Mouse (Mus musculus): Measurements from ENCODE around the gene Fam110a. TPM values are rescaled to one million over a fixed set of nuclear protein-coding genes. Genes with fewer than 3 reads are reported as not detected.

Gene Fam110a
- 1.7 and 2.6 TPM in 2 replicates for polyA plus RNA-seq (2012; ENCODE audit: insufficient read depth, insufficient read length, missing spikeins)

GRCm38 (mm10) chr2:151979470-151980354 lies at the start of gene Fam110a:
Gene Fam110a (minus strand): TSS chr2:151980219.
- Histone ChIP-seq H3K27ac (replicated peaks; ENCODE audit: low read depth, low read length) (0 out of 2 replicates have a peak within 1 kb of the TSS, but pooled peaks have one; percentile 10), H3K4me3 (ENCODE audit: insufficient read depth, low read depth, low read length) (peak within 1 kb of the TSS; percentile 64), H3K4me1 (ENCODE audit: control insufficient read depth, insufficient read depth, insufficient read length, low read length) (peaks cover 18% of the 10 kb centered on the region)

DNA sequence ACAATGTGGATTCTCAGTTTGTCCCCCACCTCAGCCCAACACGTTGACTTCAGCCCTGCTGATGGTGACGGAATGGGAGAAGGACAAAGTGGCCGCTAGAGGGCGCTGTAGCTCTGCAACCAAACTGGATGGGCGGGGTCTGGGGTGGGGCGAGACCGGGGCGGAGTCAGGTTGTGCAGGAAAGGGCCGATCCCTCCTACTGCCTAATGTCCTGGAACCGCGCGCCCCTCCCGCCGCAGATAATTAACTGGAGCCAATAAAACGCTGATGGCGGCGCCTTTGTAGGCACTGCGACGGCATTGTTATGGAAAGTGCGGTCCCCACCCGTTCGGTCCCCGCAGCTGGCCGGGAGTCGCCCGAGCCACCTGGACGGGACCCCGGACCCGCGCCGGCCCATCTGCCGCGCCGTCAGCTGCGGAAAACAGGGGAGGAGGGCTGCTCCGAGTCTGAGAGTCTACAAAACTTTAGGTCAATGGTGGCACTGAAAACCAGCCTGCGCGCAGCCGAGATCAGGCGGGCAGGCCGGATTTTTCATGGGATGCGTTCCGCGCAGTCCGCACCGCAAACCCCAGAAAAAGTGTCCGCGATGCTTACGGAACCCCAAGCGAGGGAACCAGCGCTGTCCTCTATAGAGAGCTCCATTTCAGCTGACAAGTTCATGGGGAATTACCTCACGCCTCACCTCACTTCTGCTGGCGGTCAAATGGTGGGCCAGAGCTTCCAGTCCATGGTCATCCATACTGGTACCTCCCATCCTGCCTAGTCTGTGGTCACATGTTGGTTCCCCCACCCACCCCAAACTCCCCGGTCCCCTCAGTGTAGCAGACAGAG lies 49.4 kb upstream of the Fam110a start:
- peak overlapping the region; percentile 71 for H3K4me3 ChIP-seq (ENCODE audit: insufficient read depth, low read depth, low read length)
- no peak overlapping the region for H3K27ac ChIP-seq (replicated peaks; ENCODE audit: low read depth, low read length)
- H3K4me1 ChIP-seq (ENCODE audit: control insufficient read depth, insufficient read depth, insufficient read length, low read length), result no peaks in the 10 kb centered on the region

DNA sequence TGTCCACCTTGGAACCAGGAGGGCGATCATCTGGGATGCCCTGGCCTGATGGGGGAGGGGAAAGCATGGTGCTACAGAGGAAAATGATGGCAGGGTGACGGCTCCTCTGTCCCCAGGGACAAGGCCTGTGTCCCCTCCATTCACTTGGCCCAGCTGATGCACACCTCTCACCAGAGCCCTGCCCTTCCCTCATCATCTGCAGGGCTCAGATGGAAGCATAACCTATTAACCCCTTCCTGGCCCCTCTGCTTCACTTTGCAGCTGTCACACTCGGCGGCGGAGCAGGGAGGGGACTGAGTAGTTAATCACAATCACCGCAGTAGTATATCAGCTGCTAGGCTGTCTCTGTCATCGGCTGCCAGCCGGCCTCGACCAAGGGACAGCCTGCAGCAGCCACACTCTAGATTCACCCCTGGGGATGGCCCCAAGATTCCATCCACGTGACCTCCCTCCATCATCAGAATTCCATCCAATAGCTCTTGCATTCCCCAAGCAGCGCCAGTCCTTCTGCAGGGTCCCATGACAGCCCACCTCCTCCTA lies 44.9 kb upstream of the Fam110a start:
- no peak overlapping the region for H3K4me3 ChIP-seq (ENCODE audit: insufficient read depth, low read depth, low read length)
- no peak overlapping the region for H3K27ac ChIP-seq (replicated peaks; ENCODE audit: low read depth, low read length)
- H3K4me1 ChIP-seq (ENCODE audit: control insufficient read depth, insufficient read depth, insufficient read length, low read length), result no peaks in the 10 kb centered on the region

DNA sequence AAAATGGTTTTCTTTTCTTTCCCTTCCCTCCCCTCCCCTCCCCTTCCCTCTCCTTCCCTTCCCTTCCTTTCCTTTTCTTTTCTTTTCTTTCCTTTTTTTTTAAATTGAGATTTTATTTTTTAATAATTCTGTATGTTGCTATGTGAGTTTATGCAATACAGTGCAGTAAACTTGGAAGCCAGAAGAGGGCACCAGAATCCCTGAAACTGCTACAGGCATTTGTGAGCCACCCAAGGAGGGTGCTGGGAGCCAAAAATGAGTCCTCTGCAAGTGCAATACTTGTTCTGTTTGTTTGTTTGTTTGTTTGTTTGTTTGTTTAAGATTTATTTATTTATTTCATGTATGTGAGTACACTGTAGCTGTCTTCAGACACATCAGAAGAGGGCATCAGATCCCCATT lies 42.0 kb upstream of the Fam110a start:
- no peak overlapping the region for H3K27ac ChIP-seq (replicated peaks; ENCODE audit: low read depth, low read length)
- no peak overlapping the region for H3K4me3 ChIP-seq (ENCODE audit: insufficient read depth, low read depth, low read length)
- no peaks in the 10 kb centered on the region for H3K4me1 ChIP-seq (ENCODE audit: control insufficient read depth, insufficient read depth, insufficient read length, low read length)

GRCm38 (mm10) chr2:152020255-152020654 lies 40.2 kb upstream of the Fam110a start:
- Histone ChIP-seq H3K4me3 (ENCODE audit: insufficient read depth, low read depth, low read length) (no peak overlapping the region), H3K27ac (replicated peaks; ENCODE audit: low read depth, low read length) (no peak overlapping the region), H3K4me1 (ENCODE audit: control insufficient read depth, insufficient read depth, insufficient read length, low read length) (peaks cover 3% of the 10 kb centered on the region)

DNA sequence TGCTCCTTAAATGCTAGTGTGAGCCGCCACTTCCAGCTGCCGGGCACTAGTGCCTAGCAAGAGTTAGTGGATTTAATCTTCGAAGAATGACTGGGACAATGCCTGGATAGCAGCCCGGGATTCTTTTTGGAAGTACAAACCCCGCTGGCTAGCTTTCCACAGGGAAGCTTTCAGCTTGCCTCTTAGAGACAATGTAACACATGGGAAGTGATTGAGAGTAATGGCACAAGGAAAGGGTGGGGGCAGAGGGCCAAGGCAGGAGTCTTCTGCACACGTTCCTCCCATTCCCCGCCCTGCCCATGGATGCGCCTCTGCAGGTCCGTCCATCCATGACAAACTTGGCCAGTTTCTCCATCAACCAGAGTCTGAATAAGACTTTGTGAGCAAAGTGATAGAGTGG lies 36.6 kb upstream of the Fam110a start:
- Histone ChIP-seq H3K4me1 (ENCODE audit: control insufficient read depth, insufficient read depth, insufficient read length, low read length) (peaks cover 9% of the 10 kb centered on the region), H3K27ac (replicated peaks; ENCODE audit: low read depth, low read length) (no peak overlapping the region), H3K4me3 (ENCODE audit: insufficient read depth, low read depth, low read length) (no peak overlapping the region)

DNA sequence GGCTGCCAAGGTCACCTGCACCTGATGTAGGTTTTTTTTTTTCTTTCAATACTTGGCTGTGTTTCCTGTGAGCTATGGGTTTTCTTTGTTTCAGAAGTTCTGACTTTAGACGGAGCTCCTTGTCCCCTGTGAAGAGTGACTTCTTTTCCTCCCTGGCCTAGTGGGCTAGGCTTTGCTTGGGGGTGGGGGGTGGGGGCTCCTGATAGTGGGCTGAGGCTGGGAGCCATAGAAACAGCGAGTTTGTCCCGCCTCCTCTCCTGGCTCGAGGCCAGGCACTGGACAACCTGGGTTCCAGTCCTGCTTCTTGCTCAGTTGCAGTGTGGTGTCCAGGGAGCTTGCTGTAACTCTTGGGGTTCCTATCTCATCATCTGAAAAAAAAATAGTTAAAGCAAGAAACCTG lies 36.0 kb upstream of the Fam110a start:
- peaks cover 9% of the 10 kb centered on the region for H3K4me1 ChIP-seq (ENCODE audit: control insufficient read depth, insufficient read depth, insufficient read length, low read length)
- H3K27ac ChIP-seq (replicated peaks; ENCODE audit: low read depth, low read length), result no peak overlapping the region
- H3K4me3 ChIP-seq (ENCODE audit: insufficient read depth, low read depth, low read length), result no peak overlapping the region

GRCm38 (mm10) chr2:152012701-152013100 lies 32.7 kb upstream of the Fam110a start:
- peaks cover 9% of the 10 kb centered on the region for H3K4me1 ChIP-seq (ENCODE audit: control insufficient read depth, insufficient read depth, insufficient read length, low read length)
- no peak overlapping the region for H3K4me3 ChIP-seq (ENCODE audit: insufficient read depth, low read depth, low read length)
- 0 out of 2 replicates have a peak overlapping the region, but pooled peaks have one; percentile 35 for H3K27ac ChIP-seq (replicated peaks; ENCODE audit: low read depth, low read length)

- Histone ChIP-seq H3K4me3 (ENCODE audit: insufficient read depth, low read depth, low read length) (no peak overlapping the region), H3K4me1 (ENCODE audit: control insufficient read depth, insufficient read depth, insufficient read length, low read length) (peaks cover 9% of the 10 kb centered on the region), H3K27ac (replicated peaks; ENCODE audit: low read depth, low read length) (peak overlapping the region; percentile 79)
Measured at GRCm38 (mm10) chr2:152012222-152012621, 32.2 kb upstream of the Fam110a start.

DNA sequence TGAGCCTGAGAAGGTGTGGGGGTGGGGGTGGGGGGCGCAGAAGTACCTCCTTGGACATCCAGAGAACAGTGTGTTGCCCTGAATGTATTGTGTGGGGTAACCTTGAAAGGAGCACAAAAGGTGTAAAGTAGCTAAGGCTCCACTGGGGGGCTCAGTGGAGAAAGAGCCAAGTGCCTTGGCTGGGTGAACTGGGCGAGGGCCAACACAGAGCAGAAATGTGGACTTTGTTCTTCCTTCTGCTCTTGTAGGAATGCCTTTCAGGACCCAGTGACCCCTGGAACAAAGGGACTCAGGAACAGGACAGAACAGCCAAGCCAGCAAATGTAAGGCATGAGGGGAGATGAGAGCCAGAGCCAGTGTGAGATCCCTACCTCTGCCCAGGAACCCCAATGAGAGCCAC lies 31.7 kb upstream of the Fam110a start:
- Histone ChIP-seq H3K27ac (replicated peaks; ENCODE audit: low read depth, low read length) (peak overlapping the region; percentile 79), H3K4me3 (ENCODE audit: insufficient read depth, low read depth, low read length) (no peak overlapping the region), H3K4me1 (ENCODE audit: control insufficient read depth, insufficient read depth, insufficient read length, low read length) (peaks cover 9% of the 10 kb centered on the region)

GRCm38 (mm10) chr2:152010661-152011060 lies 30.6 kb upstream of the Fam110a start:
- Histone ChIP-seq H3K4me1 (ENCODE audit: control insufficient read depth, insufficient read depth, insufficient read length, low read length) (peaks cover 9% of the 10 kb centered on the region), H3K4me3 (ENCODE audit: insufficient read depth, low read depth, low read length) (no peak overlapping the region)

DNA sequence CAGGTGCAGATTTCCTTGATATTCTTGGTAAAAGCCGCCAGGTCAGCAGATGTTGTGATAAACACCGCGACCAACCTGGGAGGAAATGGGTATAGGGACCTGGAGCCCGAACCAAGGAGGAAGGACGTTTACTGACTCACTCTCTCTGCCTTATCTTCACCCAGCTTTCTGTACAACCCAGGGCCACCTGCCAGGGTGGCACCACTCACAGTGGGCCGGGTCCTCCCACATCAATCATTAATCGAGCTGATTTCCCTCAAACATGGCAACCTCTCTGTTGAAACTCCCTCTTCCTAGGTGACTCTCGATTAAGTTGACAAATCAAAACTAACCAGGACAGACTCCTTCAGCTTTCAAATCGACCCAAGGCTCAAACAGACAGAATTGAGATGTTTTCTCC lies 30.2 kb upstream of the Fam110a start:
- Histone ChIP-seq H3K4me1 (ENCODE audit: control insufficient read depth, insufficient read depth, insufficient read length, low read length) (peaks cover 7% of the 10 kb centered on the region; the same call in 1 of the 2 replicates), H3K4me3 (ENCODE audit: insufficient read depth, low read depth, low read length) (no peak overlapping the region), H3K27ac (replicated peaks; ENCODE audit: low read depth, low read length) (no peak overlapping the region)

More at GRCm38 (mm10) chr2:152010661-152011060, 30.6 kb upstream of the Fam110a start:
- no peak overlapping the region for H3K27ac ChIP-seq (replicated peaks; ENCODE audit: low read depth, low read length)

GRCm38 (mm10) chr2:152009061-152009779 lies 29.2 kb upstream of the Fam110a start:
- Histone ChIP-seq H3K4me3 (ENCODE audit: insufficient read depth, low read depth, low read length) (no peak overlapping the region), H3K27ac (replicated peaks; ENCODE audit: low read depth, low read length) (no peak overlapping the region), H3K4me1 (ENCODE audit: control insufficient read depth, insufficient read depth, insufficient read length, low read length) (peaks cover 7% of the 10 kb centered on the region; the same call in 1 of the 2 replicates)

- H3K4me1 ChIP-seq (ENCODE audit: control insufficient read depth, insufficient read depth, insufficient read length, low read length), result peaks cover 5% of the 10 kb centered on the region; the same call in 1 of the 2 replicates
Measured at GRCm38 (mm10) chr2:152007783-152008182, 27.8 kb upstream of the Fam110a start.

More at GRCm38 (mm10) chr2:152007783-152008182, 27.8 kb upstream of the Fam110a start:
- H3K4me3 ChIP-seq (ENCODE audit: insufficient read depth, low read depth, low read length), result no peak overlapping the region
- no peak overlapping the region for H3K27ac ChIP-seq (replicated peaks; ENCODE audit: low read depth, low read length)

Data from brown adipose tissue, adult 24 weeks (tissue).